In the genomic region with DNA sequence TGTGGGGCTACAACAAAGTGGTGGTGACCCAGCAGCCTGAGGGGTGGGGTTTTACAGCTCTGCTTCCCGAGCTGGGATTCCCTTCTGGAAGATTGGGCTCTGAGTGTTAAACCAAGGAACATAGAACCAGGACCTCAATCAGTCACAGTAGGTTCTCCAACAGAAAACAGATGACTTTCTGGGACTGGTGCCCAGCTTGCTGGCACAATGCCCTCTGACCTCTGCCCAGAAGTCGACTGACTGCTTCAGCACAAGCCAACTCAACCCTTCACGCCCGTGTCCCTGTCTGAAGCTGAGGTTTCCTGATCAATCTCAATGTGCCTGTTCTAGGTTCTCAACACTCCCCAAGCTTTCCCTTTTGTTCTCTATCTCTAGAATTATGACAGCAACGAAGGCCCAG, we compare ENCODE assay signal across 10 mouse cellular contexts. TPM values are rescaled to one million over a fixed set of nuclear protein-coding genes. Genes with fewer than 3 reads are reported as not detected.
DNase-seq lines count a peak whose midpoint lies in the region; ATAC-seq and TF ChIP-seq lines count a peak whose summit lies in the region.
"Had no signal": no experiment of that assay in that cellular context is flagged by ENCODE, and none has a peak within 500 bp of the region (broad histone marks: within the 10 kb centered on the region; RNA-seq: fewer than 3 reads in every experiment).

No protein-coding gene starts in this region.

- DNase-seq in embryonic facial prominence, embryonic 14.5 days (ENCODE audit: low spot score): peak; percentile 49
- DNase-seq in embryonic facial prominence, embryonic 10.5 days (ENCODE audit: low spot score): no peak
- peak; percentile 89 for DNase-seq in adrenal gland, adult 8-10 months
- peak; percentile 84 for DNase-seq in gastrocnemius, postnatal 10 days
- peak; percentile 20 to 36 for DNase-seq in layer of hippocampus, postnatal 36 days
- DNase-seq in urinary bladder, postnatal 25 days (ENCODE audit: low spot score): peak; percentile 31
- no peak for DNase-seq in frontal cortex, postnatal 25 days (ENCODE audit: low spot score in 2 of 2)
- no peak for DNase-seq in forebrain, postnatal 0 days

- no peak overlapping the region for H3K4me3 ChIP-seq in embryonic facial prominence, embryonic 14.5 days (ENCODE audit: low read depth, low read length)
- no peak overlapping the region for H3K4me3 ChIP-seq in embryonic facial prominence, embryonic 10.5 days
- no peak overlapping the region for H3K4me3 ChIP-seq in forebrain, postnatal 0 days (ENCODE audit: low read depth, low read length)
- H3K4me3 ChIP-seq: neural tube, embryonic 13.5 days had no signal

- no peak for TF ChIP-seq CTCF in forebrain, postnatal 0 days (IDR thresholded peaks at IDR 0.05; ENCODE audit: low read depth)

- 0 out of 2 replicates have a peak overlapping the region, but pooled peaks have one; percentile 31 for H3K27ac ChIP-seq in embryonic facial prominence, embryonic 14.5 days (replicated peaks; ENCODE audit: low read depth, low read length)
- H3K27ac ChIP-seq in embryonic facial prominence, embryonic 10.5 days (replicated peaks): no peak overlapping the region
- H3K27ac ChIP-seq in forebrain, postnatal 0 days (ENCODE audit: low read depth, low read length): no peak overlapping the region
- H3K27ac ChIP-seq: neural tube, embryonic 13.5 days had no signal

- 51% methylated on average over 5 of the region's 5 CpGs for WGBS in embryonic facial prominence, embryonic 14.5 days
- 87% methylated on average over 5 of the region's 5 CpGs for WGBS in embryonic facial prominence, embryonic 10.5 days
- WGBS in forebrain, postnatal 0 days: 55% methylated on average over 5 of the region's 5 CpGs

- H3K4me1 ChIP-seq in embryonic facial prominence, embryonic 14.5 days (ENCODE audit: control insufficient read depth, insufficient read depth, low read length): peaks cover 21% of the 10 kb centered on the region; the same call in 1 of the 2 replicates
- H3K4me1 ChIP-seq in embryonic facial prominence, embryonic 10.5 days: 0 out of 2 replicates have a peak, but pooled peaks cover 3% of the 10 kb centered on the region
- no peaks in the 10 kb centered on the region for H3K4me1 ChIP-seq in forebrain, postnatal 0 days (ENCODE audit: insufficient read depth)

- no peak overlapping the region for H3K4me2 ChIP-seq in embryonic facial prominence, embryonic 14.5 days (ENCODE audit: low read depth, low read length)
- H3K4me2 ChIP-seq in forebrain, postnatal 0 days (ENCODE audit: low read depth): no peak overlapping the region
- H3K4me2 ChIP-seq: neural tube, embryonic 13.5 days had no signal

- no peak for ATAC-seq in embryonic facial prominence, embryonic 14.5 days (ENCODE audit: low read depth)
- ATAC-seq in forebrain, postnatal 0 days: no peak

- peaks cover 82% of the 10 kb centered on the region for H3K36me3 ChIP-seq in embryonic facial prominence, embryonic 14.5 days (ENCODE audit: control insufficient read depth, insufficient read depth, low read length)
- H3K36me3 ChIP-seq in embryonic facial prominence, embryonic 10.5 days (replicated peaks): peaks cover 96% of the 10 kb centered on the region
- peaks cover 88% of the 10 kb centered on the region for H3K36me3 ChIP-seq in forebrain, postnatal 0 days (ENCODE audit: insufficient read depth)

- H3K9me3 ChIP-seq in embryonic facial prominence, embryonic 14.5 days (ENCODE audit: control insufficient read depth, low read length): no peaks in the 10 kb centered on the region
- H3K9me3 ChIP-seq in embryonic facial prominence, embryonic 10.5 days: no peaks in the 10 kb centered on the region
- H3K9me3 ChIP-seq in forebrain, postnatal 0 days (ENCODE audit: low read length): no peaks in the 10 kb centered on the region
- H3K9me3 ChIP-seq: neural tube, embryonic 13.5 days had no signal

- H3K9ac ChIP-seq in embryonic facial prominence, embryonic 14.5 days (ENCODE audit: low read depth, low read length): no peak overlapping the region
- no peak overlapping the region for H3K9ac ChIP-seq in forebrain, postnatal 0 days
- H3K9ac ChIP-seq: neural tube, embryonic 13.5 days had no signal

- no peaks in the 10 kb centered on the region for H3K27me3 ChIP-seq in embryonic facial prominence, embryonic 14.5 days (replicated peaks; ENCODE audit: control insufficient read depth, insufficient read depth, low read length)
- no peaks in the 10 kb centered on the region for H3K27me3 ChIP-seq in embryonic facial prominence, embryonic 10.5 days (replicated peaks; ENCODE audit: low read depth, poor library complexity, severe bottlenecking)
- H3K27me3 ChIP-seq in forebrain, postnatal 0 days (ENCODE audit: insufficient read depth, low read length): no peaks in the 10 kb centered on the region
- H3K27me3 ChIP-seq: neural tube, embryonic 13.5 days had no signal

RNA-seq across cellular contexts. Expression of a gene that starts 36.9 kb away (rescaled TPM):
- 22.5 and 22.9 TPM in 2 replicates for polyA plus RNA-seq in embryonic facial prominence, embryonic 14.5 days (2014; fragmentation: Nextera tagmentation; extraction: Ambion mirVana)
- polyA plus RNA-seq in embryonic facial prominence, embryonic 10.5 days (2016; fragmentation: Nextera tagmentation; extraction: Ambion mirVana): 15.8 and 17.4 TPM in 2 replicates
- 10 to 100 TPM; 46.7 to 49.4 (median 48.4) TPM for total RNA-seq in adrenal gland, adult 8-10 months (2022)
- 10 to 100 TPM; 11.9 to 17.3 TPM for total RNA-seq in gastrocnemius, postnatal 10 days (2021)
- total RNA-seq in layer of hippocampus, postnatal 36 days (2021): 1 to 10 TPM; 1.8 to 2.7 TPM
- 1.2 and 1.7 TPM in 2 replicates for total RNA-seq in forebrain, postnatal 0 days (2014; rRNA removed)
- 2.3 TPM in 2 replicates for polyA plus RNA-seq in forebrain, postnatal 0 days (2015; fragmentation: Nextera tagmentation; extraction: Ambion mirVana)

RNA-seq across cellular contexts. Expression of a gene that starts 48.4 kb away (rescaled TPM):
- 37.1 and 41.1 TPM in 2 replicates for polyA plus RNA-seq in embryonic facial prominence, embryonic 14.5 days (2014; fragmentation: Nextera tagmentation; extraction: Ambion mirVana)
- polyA plus RNA-seq in embryonic facial prominence, embryonic 10.5 days (2016; fragmentation: Nextera tagmentation; extraction: Ambion mirVana): 38.9 and 42.5 TPM in 2 replicates
- total RNA-seq in adrenal gland, adult 8-10 months (2022): 10 to 100 TPM; 36.2 to 51.0 (median 47.8) TPM
- total RNA-seq in gastrocnemius, postnatal 10 days (2021): 10 to 100 TPM; 16.7 to 22.2 TPM
- total RNA-seq in layer of hippocampus, postnatal 36 days (2021): 10 to 100 TPM; 43.2 to 44.8 TPM
- 84.2 and 103 TPM in 2 replicates for total RNA-seq in forebrain, postnatal 0 days (2014; rRNA removed)
- 55.1 and 78.4 TPM in 2 replicates for polyA plus RNA-seq in forebrain, postnatal 0 days (2015; fragmentation: Nextera tagmentation; extraction: Ambion mirVana)

RNA-seq across cellular contexts. Expression of a gene that starts 59.6 kb away (rescaled TPM):
- polyA plus RNA-seq in embryonic facial prominence, embryonic 14.5 days (2014; fragmentation: Nextera tagmentation; extraction: Ambion mirVana): 3.0 and 4.3 TPM in 2 replicates
- polyA plus RNA-seq in embryonic facial prominence, embryonic 10.5 days (2016; fragmentation: Nextera tagmentation; extraction: Ambion mirVana): 8.2 and 11.2 TPM in 2 replicates
- 1 to 10 TPM in 1 of 4 experiments, under 1 TPM in 1, not detected in 2; 0.84 to 1.1 TPM for total RNA-seq in adrenal gland, adult 8-10 months (2022)
- 1 to 10 TPM in 1 of 2 experiments, under 1 TPM in 1; 0.26 to 1.4 TPM for total RNA-seq in gastrocnemius, postnatal 10 days (2021)
- total RNA-seq in layer of hippocampus, postnatal 36 days (2021): not detected
- 0.19 and 0.38 TPM in 2 replicates for total RNA-seq in forebrain, postnatal 0 days (2014; rRNA removed)
- 0.14 and 0.70 TPM in 2 replicates for polyA plus RNA-seq in forebrain, postnatal 0 days (2015; fragmentation: Nextera tagmentation; extraction: Ambion mirVana)
- total RNA-seq: layer of hippocampus, postnatal 10 days had no signal

Comparison
In these comparisons a context has a peak if more than half of its experiments do, and no peak if none do; other contexts are left out.
1. DNase-seq: peak in embryonic facial prominence, embryonic 14.5 days (single experiment), adrenal gland, adult 8-10 months (single experiment), gastrocnemius, postnatal 10 days (single experiment), layer of hippocampus, postnatal 36 days (2 of 2) and urinary bladder, postnatal 25 days (single experiment); none in embryonic facial prominence, embryonic 10.5 days (single experiment), frontal cortex, postnatal 25 days (0 of 2) and forebrain, postnatal 0 days (single experiment).